Mouse (Mus musculus) heart, embryonic 13.5 days (tissue): ENCODE measurements around the gene Ficd. TPM values are rescaled to one million over a fixed set of nuclear protein-coding genes. Genes with fewer than 3 reads are reported as not detected.

Experiments
- ATAC-seq: fragments of 200-750 bp; cut with Nextera tagmentation; 2 replicates; pipeline ENCODE4 v1.8.0; 2017; ENCODE audit warnings: moderate TSS enrichment; ENCODE audit not compliant: insufficient number of reproducible peaks, low FRiP score, low TSS enrichment; ENCODE audit errors: extremely low read depth
- H3K27ac ChIP-seq: fragments of 300-500 bp; sonication (generic); replicated peaks from 2 replicates; pipeline ENCODE4 v1.5.1; 2015; ENCODE audit warnings: moderate library complexity, mild to moderate bottlenecking, inconsistent platforms
- H3K27me3 ChIP-seq: fragments of 300-500 bp; sonication (generic); replicated peaks from 2 replicates; pipeline ENCODE4 v1.6.1; 2015; ENCODE audit warnings: mild to moderate bottlenecking, inconsistent platforms
- H3K36me3 ChIP-seq: fragments of 300-500 bp; sonication (generic); 2 replicates; pipeline ENCODE4 v1.6.1; 2015; ENCODE audit warnings: mild to moderate bottlenecking, inconsistent platforms
- H3K4me1 ChIP-seq: fragments of 300-500 bp; sonication (generic); 2 replicates; pipeline ENCODE4 v1.6.1; 2015; ENCODE audit warnings: inconsistent platforms
- H3K4me2 ChIP-seq: fragments of 300-500 bp; sonication (generic); 2 replicates; pipeline ENCODE4 v1.6.1; 2015; ENCODE audit warnings: inconsistent platforms, mild to moderate bottlenecking, moderate library complexity
- H3K4me3 ChIP-seq: fragments of 300-500 bp; sonication (generic); 2 replicates; pipeline ENCODE4 v1.5.1; 2015; ENCODE audit warnings: moderate library complexity, mild to moderate bottlenecking, inconsistent platforms
- H3K9ac ChIP-seq: fragments of 300-500 bp; sonication (generic); 2 replicates; pipeline ENCODE4 v1.6.1; 2015; ENCODE audit warnings: inconsistent platforms, mild to moderate bottlenecking, moderate library complexity
- H3K9me3 ChIP-seq: fragments of 300-500 bp; sonication (generic); 2 replicates; pipeline ENCODE4 v1.6.1; 2016; ENCODE audit warnings: inconsistent platforms
- WGBS: fragments of 180-500 bp; shearing (Covaris S2); methylation state at CpG from one replicate; pipeline ENCODE4 v1.1.7; 2015; ENCODE audit warnings: mixed read lengths; 5-methylcytosine and 5-hydroxymethylcytosine counted together
- polyA plus RNA-seq: library from polyadenylated mRNA; unstranded; fragments of >200 nt; fragmentation: Nextera tagmentation; extraction: Ambion mirVana; gene quantifications from 2 replicates; pipeline ENCODE4 v1.2.1, GENCODE M21; 2015

Gene Ficd
- polyA plus RNA-seq, 1 experiment from 2014 or later, result 5.0 TPM

GRCm38 (mm10) chr5:113761585-113761984 is 26.0 kb downstream of the Ficd start:
- ATAC-seq, result no peak
- no peak overlapping the region for H3K9ac ChIP-seq
- no peaks in the 10 kb centered on the region for H3K9me3 ChIP-seq
- H3K27ac ChIP-seq, result no peak overlapping the region
- no peak overlapping the region for H3K4me2 ChIP-seq
- peaks cover 10% of the 10 kb centered on the region; the same call in 1 of the 2 replicates for H3K4me1 ChIP-seq
- no peaks in the 10 kb centered on the region for H3K27me3 ChIP-seq
- peaks cover 87% of the 10 kb centered on the region for H3K36me3 ChIP-seq
- no peak overlapping the region for H3K4me3 ChIP-seq
- 94% methylated on average over 2 of the region's 2 CpGs for WGBS

- H3K36me3 ChIP-seq, result peaks cover 87% of the 10 kb centered on the region
- no peak for ATAC-seq
- 89% methylated on average over 7 of the region's 7 CpGs for WGBS
- no peaks in the 10 kb centered on the region for H3K27me3 ChIP-seq
- H3K9ac ChIP-seq, result no peak overlapping the region
- H3K4me1 ChIP-seq, result peaks cover 18% of the 10 kb centered on the region; the same call in 1 of the 2 replicates
- no peaks in the 10 kb centered on the region for H3K9me3 ChIP-seq
- no peak overlapping the region for H3K4me2 ChIP-seq
- H3K4me3 ChIP-seq, result no peak overlapping the region
- H3K27ac ChIP-seq, result no peak overlapping the region
These were observed 28.8 kb downstream of the Ficd start for GRCm38 (mm10) chr5:113764426-113764825.

DNA sequence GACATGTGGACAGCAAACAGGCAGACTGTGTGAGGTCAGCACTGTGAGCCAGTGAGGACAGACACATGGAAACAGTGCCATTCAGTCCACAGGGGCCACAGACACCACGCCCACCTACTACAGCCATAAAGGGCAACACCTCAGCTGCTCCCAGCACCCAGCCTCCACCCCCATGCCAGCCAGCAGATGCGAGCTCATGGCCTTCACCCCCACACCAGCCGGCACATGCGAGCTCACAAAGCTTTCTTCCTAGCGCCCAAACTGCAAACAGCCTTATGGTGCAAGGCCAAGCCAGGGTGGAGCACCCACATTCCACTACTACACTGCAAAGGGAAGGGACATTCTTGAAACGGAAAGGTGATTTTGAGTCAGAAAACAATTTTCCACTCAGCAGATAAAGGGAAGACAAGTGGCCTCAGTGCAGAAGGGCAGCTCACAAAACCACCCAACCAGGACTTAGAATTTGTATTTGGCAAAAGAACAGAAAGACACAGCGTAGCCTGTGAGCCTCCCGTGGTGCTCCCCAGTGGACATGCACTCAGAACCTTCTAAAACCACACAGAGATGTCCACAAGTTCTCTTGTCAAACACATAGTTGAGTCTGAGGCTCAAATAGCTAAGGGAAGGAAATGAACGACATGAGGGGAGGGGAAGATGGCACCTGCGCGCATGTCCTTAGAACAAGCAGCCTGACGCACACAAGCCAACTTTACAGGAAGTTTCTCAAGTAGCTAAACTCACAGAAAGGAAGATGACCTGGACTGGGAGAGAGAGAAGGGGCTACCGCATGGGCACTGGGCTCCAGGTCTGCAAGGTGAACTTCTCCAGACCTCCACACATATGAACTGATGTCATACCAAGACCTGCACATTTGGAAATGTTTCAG is 30.3 kb downstream of the Ficd start:
- 82% methylated on average over 13 of the region's 13 CpGs for WGBS
- no peak overlapping the region for H3K9ac ChIP-seq
- no peak for ATAC-seq

DNA sequence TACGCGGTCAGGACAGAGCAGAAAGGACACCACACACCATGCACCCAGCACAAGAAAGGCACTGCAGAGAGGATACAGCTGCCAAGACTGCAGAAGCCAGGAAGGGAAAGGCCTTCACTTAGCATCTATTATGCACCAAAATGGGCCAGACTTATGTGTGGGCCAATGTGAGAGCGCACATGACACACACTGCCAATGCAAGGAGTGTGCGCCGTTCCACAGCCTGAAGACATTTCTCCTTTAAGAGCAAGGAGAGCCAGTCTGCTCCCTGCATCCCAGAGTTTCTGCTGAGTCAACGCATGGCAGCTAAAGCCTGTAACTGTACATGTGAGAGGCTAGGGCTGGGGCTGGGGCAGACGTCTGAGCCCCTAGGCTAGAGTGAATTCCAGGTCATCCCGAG is 33.2 kb downstream of the Ficd start:
- no peak overlapping the region for H3K27ac ChIP-seq
- no peaks in the 10 kb centered on the region for H3K27me3 ChIP-seq
- ATAC-seq, result no peak
- no peaks in the 10 kb centered on the region for H3K9me3 ChIP-seq
- WGBS, result 83% methylated on average over 8 of the region's 8 CpGs
- H3K4me3 ChIP-seq, result no peak overlapping the region
- peaks cover 39% of the 10 kb centered on the region for H3K4me1 ChIP-seq
- no peak overlapping the region for H3K9ac ChIP-seq
- H3K4me2 ChIP-seq, result no peak overlapping the region
- peaks cover 43% of the 10 kb centered on the region for H3K36me3 ChIP-seq

More for the DNA sequence above, 30.3 kb downstream of the Ficd start:
- no peak overlapping the region for H3K4me3 ChIP-seq
- no peak overlapping the region for H3K4me2 ChIP-seq
- no peaks in the 10 kb centered on the region for H3K9me3 ChIP-seq
- no peak overlapping the region for H3K27ac ChIP-seq
- peaks cover 32% of the 10 kb centered on the region for H3K4me1 ChIP-seq
- H3K27me3 ChIP-seq, result no peaks in the 10 kb centered on the region
- H3K36me3 ChIP-seq, result peaks cover 72% of the 10 kb centered on the region

- no peaks in the 10 kb centered on the region for H3K9me3 ChIP-seq
- H3K27ac ChIP-seq, result peak overlapping the region; percentile 94
- peak overlapping the region; percentile 99 for H3K4me2 ChIP-seq
- ATAC-seq, result peak; percentile 71
- H3K27me3 ChIP-seq, result no peaks in the 10 kb centered on the region
- peak overlapping the region; percentile 100 for H3K4me3 ChIP-seq
- WGBS, result under 1% methylated on average over 94 of the region's 97 CpGs
- peaks cover 53% of the 10 kb centered on the region for H3K36me3 ChIP-seq
- peaks cover 32% of the 10 kb centered on the region for H3K4me1 ChIP-seq
- H3K9ac ChIP-seq, result peak overlapping the region; percentile 94
These were observed 35.9 kb downstream of the Ficd start for GRCm38 (mm10) chr5:113771213-113772162.

DNA sequence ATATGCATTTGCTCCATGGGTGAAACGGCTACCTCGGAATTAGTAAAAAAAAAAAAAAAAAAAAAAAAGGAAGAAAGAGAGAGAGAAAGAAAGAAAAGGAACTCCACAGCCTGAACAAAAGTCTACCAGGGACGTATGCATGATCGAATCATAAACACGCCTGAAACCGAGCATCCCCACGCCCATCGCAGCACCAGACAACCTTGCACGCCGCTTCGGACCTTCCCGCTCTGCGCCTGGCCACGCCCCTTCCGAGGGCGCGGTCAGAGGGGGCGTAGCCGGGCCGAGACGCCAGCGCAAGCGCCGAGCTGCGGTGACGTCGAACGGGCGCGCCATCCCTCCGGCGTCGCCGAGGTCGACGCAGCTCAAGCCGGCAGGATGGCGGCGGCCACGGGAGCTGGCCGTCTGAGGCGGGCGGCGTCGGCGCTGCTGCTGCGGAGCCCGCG is 36.9 kb downstream of the Ficd start, which contains the start of the genes Sart3 and Iscu:
Gene Sart3, minus strand, starts transcription at position 61 of the 446 bp plus-strand sequence.
Gene Iscu, plus strand, starts transcription at position 299 of the 446 bp plus-strand sequence.
- Histone ChIP-seq H3K4me1 (peaks cover 29% of the 10 kb centered on the region), H3K27ac (peak within 1 kb of the TSS; percentile 94), H3K36me3 (peaks cover 53% of the 10 kb centered on the region), H3K9ac (peak within 1 kb of the TSS; percentile 94), H3K9me3 (no peaks in the 10 kb centered on the region), H3K4me2 (peak within 1 kb of the TSS; percentile 99), H3K4me3 (peak within 1 kb of the TSS; percentile 100), H3K27me3 (no peaks in the 10 kb centered on the region)
- ATAC-seq, result peak; percentile 86
- WGBS, result 0% methylated on average over 49 of the region's 49 CpGs

GRCm38 (mm10) chr5:113772905-113773519 is 37.4 kb downstream of the Ficd start:
- WGBS, result 2% methylated on average over 37 of the region's 38 CpGs
- peak overlapping the region; percentile 99 for H3K4me2 ChIP-seq
- H3K27ac ChIP-seq, result peak overlapping the region; percentile 94
- peaks cover 51% of the 10 kb centered on the region for H3K36me3 ChIP-seq
- H3K27me3 ChIP-seq, result no peaks in the 10 kb centered on the region
- H3K9ac ChIP-seq, result peak overlapping the region; percentile 88
- ATAC-seq, result 0 out of 2 replicates have a peak, but pooled peaks have one; percentile 1
- H3K4me1 ChIP-seq, result peaks cover 29% of the 10 kb centered on the region
- H3K4me3 ChIP-seq, result peak overlapping the region; percentile 100
- no peaks in the 10 kb centered on the region for H3K9me3 ChIP-seq

- under 1% methylated on average over 7 of the region's 7 CpGs for WGBS
- H3K9me3 ChIP-seq, result no peaks in the 10 kb centered on the region
- peak overlapping the region; percentile 94 for H3K27ac ChIP-seq
- peaks cover 51% of the 10 kb centered on the region for H3K36me3 ChIP-seq
- ATAC-seq, result no peak
- H3K4me1 ChIP-seq, result peaks cover 29% of the 10 kb centered on the region
- peak overlapping the region; percentile 88 for H3K9ac ChIP-seq
- no peaks in the 10 kb centered on the region for H3K27me3 ChIP-seq
- peak overlapping the region; percentile 99 for H3K4me2 ChIP-seq
- peak overlapping the region; percentile 100 for H3K4me3 ChIP-seq
These were observed 38.1 kb downstream of the Ficd start for GRCm38 (mm10) chr5:113773664-113774063.

DNA sequence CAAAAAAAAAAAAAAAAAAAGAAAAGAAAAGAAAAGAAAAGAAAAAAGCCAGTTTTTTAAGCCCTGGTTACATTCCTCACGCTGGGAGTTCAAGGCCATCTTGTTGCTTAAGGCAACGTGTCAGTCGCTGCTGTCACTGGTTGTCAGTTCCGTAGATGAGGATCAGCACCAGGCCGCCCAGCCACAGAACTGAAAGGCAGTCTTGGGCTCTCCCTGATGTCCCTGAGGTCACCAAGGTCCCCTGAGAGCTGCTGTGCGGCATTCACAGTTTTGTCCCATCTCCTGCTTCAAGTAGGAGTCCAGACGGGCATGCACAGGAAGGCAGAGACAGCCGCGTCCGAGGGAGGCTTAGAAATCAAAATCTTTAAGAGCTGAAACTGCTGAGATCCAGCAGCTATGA is 40.0 kb downstream of the Ficd start:
- Histone ChIP-seq H3K4me3 (no peak overlapping the region), H3K27ac (no peak overlapping the region), H3K4me2 (no peak overlapping the region), H3K9me3 (no peaks in the 10 kb centered on the region), H3K36me3 (peaks cover 46% of the 10 kb centered on the region), H3K4me1 (peaks cover 12% of the 10 kb centered on the region), H3K27me3 (no peaks in the 10 kb centered on the region), H3K9ac (no peak overlapping the region)
- ATAC-seq, result no peak
- 87% methylated on average over 10 of the region's 10 CpGs for WGBS

GRCm38 (mm10) chr5:113776128-113776895 is 40.7 kb downstream of the Ficd start:
- Histone ChIP-seq H3K4me2 (no peak overlapping the region), H3K4me1 (peaks cover 9% of the 10 kb centered on the region), H3K36me3 (peaks cover 46% of the 10 kb centered on the region), H3K9me3 (no peaks in the 10 kb centered on the region), H3K27ac (no peak overlapping the region), H3K27me3 (no peaks in the 10 kb centered on the region), H3K4me3 (no peak overlapping the region), H3K9ac (no peak overlapping the region)
- no peak for ATAC-seq
- WGBS, result 90% methylated on average over 15 of the region's 15 CpGs
